Mouse (Mus musculus) MEL (cell line): ENCODE measurements around the gene Manba.

ENCODE experiments used
- CTCF ChIP-seq, 3 experiments: IDR thresholded peaks in 2 of 3; conservative IDR thresholded peaks in 1 of 3; 2 replicates each; pipeline ENCODE4 v1.5.1; 2011 to 2012; ENCODE audit warnings: low read length in 3 of 3, low read depth in 2 of 3, mild to moderate bottlenecking in 2 of 3, improper control_type of control experiment in 1 of 3, inconsistent platforms in 1 of 3, mixed read lengths in 1 of 3, moderate library complexity in 1 of 3; ENCODE audit not compliant: control insufficient read depth in 1 of 3, insufficient read depth in 1 of 3, poor library complexity in 1 of 3, severe bottlenecking in 1 of 3
- GATA1 ChIP-seq: IDR thresholded peaks from 2 replicates; pipeline ENCODE4 v1.6.1; 2011; ENCODE audit warnings: low read depth, low read length, improper control_type of control experiment
- JUND ChIP-seq: IDR thresholded peaks from 2 replicates; pipeline ENCODE4 v1.6.1; 2011; ENCODE audit warnings: low read depth, mild to moderate bottlenecking, improper control_type of control experiment, low read length
- POLR2A ChIP-seq, 2 experiments: IDR thresholded peaks; 2 replicates each; pipeline ENCODE4 v1.6.1; 2011 to 2012; ENCODE audit warnings: low read length in 2 of 2, mild to moderate bottlenecking in 2 of 2, control low read depth in 1 of 2, improper control_type of control experiment in 1 of 2, low read depth in 1 of 2, moderate library complexity in 1 of 2; ENCODE audit not compliant: control insufficient read depth in 1 of 2, insufficient read depth in 1 of 2, poor library complexity in 1 of 2
- POLR2AphosphoS2 ChIP-seq: IDR thresholded peaks from 2 replicates; pipeline ENCODE4 v1.6.1; 2011; ENCODE audit warnings: low read length, improper control_type of control experiment

GRCm38 (mm10) chr3:135534103-135534502 is 48.7 kb downstream of the Manba start:
- TF ChIP-seq GATA1 (peak; percentile 52), JUND (no peak), CTCF (IDR thresholded peaks at IDR 0.05 in 2 of 3, conservative IDR thresholded peaks at IDR 0.05 in 1 of 3; ENCODE audit: control insufficient read depth in 1 of 3, insufficient read depth in 1 of 3, low read depth in 2 of 3, low read length in 3 of 3, poor library complexity in 1 of 3, severe bottlenecking in 1 of 3) (peak in 1 of 3 experiments; percentile 53; a peak in 2 of 6 replicates), POLR2A (IDR thresholded peaks at IDR 0.05; ENCODE audit: control insufficient read depth in 1 of 2, insufficient read depth in 1 of 2, low read depth in 1 of 2, low read length in 2 of 2, poor library complexity in 1 of 2) (no peak), POLR2AphosphoS2 (no peak)
